Mouse (Mus musculus): ENCODE measurements around the gene Coro2a. TPM values are rescaled to one million over a fixed set of nuclear protein-coding genes. Genes with fewer than 3 reads are reported as not detected.
"Not testable (repeated sequence)": the region's sequence is repeated elsewhere in the genome, so short reads cannot be mapped to it uniquely, and the experiment has no call there.

Gene Coro2a
- polyA plus RNA-seq, 1 experiment, result 0.33 TPM

DNA sequence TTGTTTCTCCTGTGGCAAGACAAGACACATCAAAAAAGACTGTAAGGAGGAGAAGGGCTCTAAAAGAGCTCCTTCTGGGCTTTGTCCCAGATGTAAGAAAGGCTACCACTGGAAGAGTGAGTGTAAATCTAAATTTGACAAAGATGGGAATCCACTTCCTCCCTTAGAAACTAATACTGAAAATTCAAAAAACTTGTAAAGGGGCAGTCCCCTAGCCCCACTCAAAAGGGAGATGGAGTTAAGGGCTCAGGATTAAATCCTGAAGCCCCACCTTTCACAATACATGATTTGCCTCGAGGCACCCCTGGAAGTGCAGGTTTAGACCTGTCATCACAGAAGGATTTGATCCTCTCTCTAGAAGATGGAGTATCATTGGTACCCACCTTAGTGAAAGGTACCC is 23.8 kb downstream of the Coro2a start:
- no peak for TF ChIP-seq FOSL1 (IDR thresholded peaks at IDR 0.05; ENCODE audit: insufficient read depth, low read length, poor library complexity, severe bottlenecking)
- no peak for TF ChIP-seq CEBPB (IDR thresholded peaks at IDR 0.05; ENCODE audit: low read depth)
- TF ChIP-seq CTCF (IDR thresholded peaks at IDR 0.05; ENCODE audit: control insufficient read depth, insufficient read depth, insufficient read length), result no peak
- TF ChIP-seq MYOG (IDR thresholded peaks at IDR 0.05; ENCODE audit: control insufficient read depth, extremely low read depth, insufficient read length), result no peak
- no peak for TF ChIP-seq MYOD1 (IDR thresholded peaks at IDR 0.05; ENCODE audit: control insufficient read depth, insufficient read length, low read depth)
- TF ChIP-seq MAX (IDR thresholded peaks at IDR 0.05), result no peak
- no peak for TF ChIP-seq USF1 (IDR thresholded peaks at IDR 0.05; ENCODE audit: low read depth)
- H3K79me3 ChIP-seq (ENCODE audit: low read depth), result no peaks in the 10 kb centered on the region
- no peaks in the 10 kb centered on the region for H3K36me3 ChIP-seq (ENCODE audit: control insufficient read depth, insufficient read depth)
- no peak overlapping the region for H3ac ChIP-seq (ENCODE audit: control insufficient read depth, insufficient read length, low read depth)
- H3K4me3 ChIP-seq (ENCODE audit: insufficient read depth, poor library complexity, severe bottlenecking), result no peak overlapping the region
- no peaks in the 10 kb centered on the region for H3K27me3 ChIP-seq (ENCODE audit: control insufficient read depth, insufficient read depth, insufficient read length)
- no peaks in the 10 kb centered on the region for H3K79me2 ChIP-seq (ENCODE audit: control insufficient read depth, insufficient read depth)

DNA sequence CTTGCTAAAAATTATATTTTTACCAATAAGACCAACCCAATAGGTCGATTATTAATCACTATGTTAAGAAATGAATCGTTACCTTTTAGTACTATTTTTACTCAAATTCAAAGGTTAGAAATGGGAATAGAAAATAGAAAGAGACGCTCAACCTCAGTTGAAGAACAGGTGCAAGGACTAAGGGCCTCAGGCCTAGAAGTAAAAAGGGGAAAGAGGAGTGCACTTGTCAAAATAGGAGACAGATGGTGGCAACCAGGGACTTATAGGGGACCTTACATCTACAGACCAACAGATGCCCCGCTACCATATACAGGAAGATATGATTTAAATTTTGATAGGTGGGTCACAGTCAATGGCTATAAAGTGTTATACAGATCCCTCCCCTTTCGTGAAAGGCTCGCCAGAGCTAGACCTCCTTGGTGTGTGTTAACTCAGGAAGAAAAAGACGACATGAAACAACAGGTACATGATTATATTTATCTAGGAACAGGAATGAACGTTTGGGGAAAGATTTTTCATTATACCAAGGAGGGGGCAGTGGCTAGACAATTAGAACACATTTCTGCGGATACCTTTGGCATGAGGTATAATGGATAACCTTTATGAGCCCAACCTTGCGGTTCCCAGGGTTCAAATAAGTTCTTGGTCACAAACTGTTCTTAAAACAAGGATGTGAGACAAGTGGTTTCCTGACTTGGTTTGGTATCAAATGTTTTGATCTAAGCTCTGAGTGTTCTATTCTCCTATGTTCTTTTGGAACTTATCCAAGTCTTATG is 26.3 kb downstream of the Coro2a start:
- H3K79me2 ChIP-seq (ENCODE audit: control insufficient read depth, insufficient read depth); H3K4me3 ChIP-seq (ENCODE audit: insufficient read depth, poor library complexity, severe bottlenecking); H3ac ChIP-seq (ENCODE audit: control insufficient read depth, insufficient read length, low read depth); H3K36me3 ChIP-seq (ENCODE audit: control insufficient read depth, insufficient read depth); H3K79me3 ChIP-seq (ENCODE audit: low read depth); H3K27me3 ChIP-seq (ENCODE audit: control insufficient read depth, insufficient read depth, insufficient read length): not testable (repeated sequence)

DNA sequence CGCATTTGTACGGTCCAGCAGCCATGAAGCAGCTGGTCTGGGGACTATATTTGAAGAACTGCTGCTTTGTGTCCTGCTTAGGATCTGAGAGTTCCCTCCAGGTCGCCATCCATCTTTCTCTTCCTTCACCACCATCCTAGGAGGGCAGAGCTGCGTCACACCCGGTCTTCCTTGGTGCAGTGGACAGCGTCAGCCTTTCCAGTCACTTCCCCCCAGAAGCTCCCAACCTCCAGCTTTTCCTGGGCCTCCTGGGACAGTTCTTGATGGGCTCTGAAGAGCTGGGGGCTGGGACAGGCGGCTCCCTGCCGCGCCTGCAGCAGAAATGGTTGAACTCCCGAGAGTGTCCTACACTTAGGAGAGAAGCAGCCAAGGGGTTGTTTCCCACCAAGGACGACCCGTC is 27.2 kb downstream of the Coro2a start:
- H3K4me3 ChIP-seq (ENCODE audit: insufficient read depth, poor library complexity, severe bottlenecking), result no peak overlapping the region
- no peaks in the 10 kb centered on the region for H3K79me3 ChIP-seq (ENCODE audit: low read depth)
- H3K27me3 ChIP-seq (ENCODE audit: control insufficient read depth, insufficient read depth, insufficient read length), result no peaks in the 10 kb centered on the region
- H3K79me2 ChIP-seq (ENCODE audit: control insufficient read depth, insufficient read depth), result no peaks in the 10 kb centered on the region
- H3K36me3 ChIP-seq (ENCODE audit: control insufficient read depth, insufficient read depth), result no peaks in the 10 kb centered on the region
- no peak for TF ChIP-seq MAX (IDR thresholded peaks at IDR 0.05)
- TF ChIP-seq FOSL1 (IDR thresholded peaks at IDR 0.05; ENCODE audit: insufficient read depth, low read length, poor library complexity, severe bottlenecking), result no peak
- TF ChIP-seq MYOG (IDR thresholded peaks at IDR 0.05; ENCODE audit: control insufficient read depth, extremely low read depth, insufficient read length), result no peak
- no peak for TF ChIP-seq CEBPB (IDR thresholded peaks at IDR 0.05; ENCODE audit: low read depth)
- no peak for TF ChIP-seq CTCF (IDR thresholded peaks at IDR 0.05; ENCODE audit: control insufficient read depth, insufficient read depth, insufficient read length)
- no peak for TF ChIP-seq USF1 (IDR thresholded peaks at IDR 0.05; ENCODE audit: low read depth)
- TF ChIP-seq MYOD1 (IDR thresholded peaks at IDR 0.05; ENCODE audit: control insufficient read depth, insufficient read length, low read depth), result no peak
- H3ac ChIP-seq (ENCODE audit: control insufficient read depth, insufficient read length, low read depth), result no peak overlapping the region

DNA sequence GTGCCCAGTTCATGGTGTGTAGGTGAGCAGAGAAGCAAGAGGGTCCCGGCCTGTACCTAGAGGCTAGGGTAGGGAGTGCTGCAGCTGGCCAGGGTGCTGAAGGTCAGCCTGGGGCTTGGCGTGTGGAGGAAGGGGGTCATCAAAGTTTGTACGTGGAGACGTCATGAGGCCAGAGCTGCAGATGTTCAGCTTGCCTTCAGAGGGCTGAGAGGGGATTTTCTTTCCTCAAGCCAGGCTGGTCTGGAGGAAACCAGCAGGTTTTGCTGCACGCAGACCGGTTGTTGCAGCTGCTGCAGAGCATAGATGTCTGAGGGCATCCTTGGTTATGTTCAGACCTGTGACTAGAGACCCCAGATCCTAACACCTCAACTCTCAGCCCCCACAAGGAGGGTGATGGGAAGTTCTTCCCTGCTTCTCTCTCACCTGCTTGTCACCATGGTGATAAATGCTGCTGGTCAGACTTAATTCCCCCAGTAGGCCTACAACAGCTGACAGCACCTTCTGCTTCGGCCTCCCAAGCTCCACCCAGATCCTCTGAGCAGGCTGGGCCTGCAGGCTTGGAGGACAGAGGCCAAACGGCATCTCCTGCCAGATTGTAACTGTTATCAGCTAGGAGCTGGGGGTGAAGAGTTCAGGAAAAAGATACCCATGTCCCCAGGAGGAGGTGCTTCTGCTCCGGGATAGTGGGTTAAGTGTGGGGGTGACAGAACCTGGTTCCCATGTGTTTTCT is 27.8 kb downstream of the Coro2a start:
- H3K4me3 ChIP-seq (ENCODE audit: insufficient read depth, poor library complexity, severe bottlenecking), result no peak overlapping the region
- H3K36me3 ChIP-seq (ENCODE audit: control insufficient read depth, insufficient read depth), result no peaks in the 10 kb centered on the region
- H3K79me2 ChIP-seq (ENCODE audit: control insufficient read depth, insufficient read depth), result no peaks in the 10 kb centered on the region
- no peaks in the 10 kb centered on the region for H3K27me3 ChIP-seq (ENCODE audit: control insufficient read depth, insufficient read depth, insufficient read length)
- H3ac ChIP-seq (ENCODE audit: control insufficient read depth, insufficient read length, low read depth), result no peak overlapping the region
- no peak for TF ChIP-seq MAX (IDR thresholded peaks at IDR 0.05)
- no peak for TF ChIP-seq MYOG (IDR thresholded peaks at IDR 0.05; ENCODE audit: control insufficient read depth, extremely low read depth, insufficient read length)
- TF ChIP-seq CTCF (IDR thresholded peaks at IDR 0.05; ENCODE audit: control insufficient read depth, insufficient read depth, insufficient read length), result no peak
- no peak for TF ChIP-seq USF1 (IDR thresholded peaks at IDR 0.05; ENCODE audit: low read depth)
- no peak for TF ChIP-seq FOSL1 (IDR thresholded peaks at IDR 0.05; ENCODE audit: insufficient read depth, low read length, poor library complexity, severe bottlenecking)
- no peak for TF ChIP-seq MYOD1 (IDR thresholded peaks at IDR 0.05; ENCODE audit: control insufficient read depth, insufficient read length, low read depth)
- no peak for TF ChIP-seq CEBPB (IDR thresholded peaks at IDR 0.05; ENCODE audit: low read depth)
- no peaks in the 10 kb centered on the region for H3K79me3 ChIP-seq (ENCODE audit: low read depth)

DNA sequence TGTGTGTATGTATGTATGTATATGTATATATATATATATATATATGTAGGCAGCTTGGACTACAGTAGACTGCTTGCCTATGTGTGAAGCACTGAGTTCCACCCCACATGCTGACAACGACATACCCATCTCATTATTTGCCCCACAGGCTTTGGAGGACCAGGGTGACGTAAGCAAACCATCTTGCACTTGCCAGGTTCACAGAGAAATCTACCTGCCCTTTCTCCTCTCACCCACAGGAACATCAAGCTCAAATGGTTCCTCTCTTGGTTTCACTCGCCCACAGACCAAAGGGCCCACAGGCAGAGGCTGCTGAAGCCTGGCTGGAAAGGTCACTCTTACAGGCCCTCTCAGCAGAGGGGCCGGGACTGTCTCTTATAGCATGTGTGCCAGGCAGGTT is 29.4 kb downstream of the Coro2a start:
- no peaks in the 10 kb centered on the region for H3K36me3 ChIP-seq (ENCODE audit: control insufficient read depth, insufficient read depth)
- H3K79me2 ChIP-seq (ENCODE audit: control insufficient read depth, insufficient read depth), result no peaks in the 10 kb centered on the region
- H3ac ChIP-seq (ENCODE audit: control insufficient read depth, insufficient read length, low read depth), result no peak overlapping the region
- TF ChIP-seq CTCF (IDR thresholded peaks at IDR 0.05; ENCODE audit: control insufficient read depth, insufficient read depth, insufficient read length) (no peak), MYOD1 (IDR thresholded peaks at IDR 0.05; ENCODE audit: control insufficient read depth, insufficient read length, low read depth) (no peak), USF1 (IDR thresholded peaks at IDR 0.05; ENCODE audit: low read depth) (no peak), FOSL1 (IDR thresholded peaks at IDR 0.05; ENCODE audit: insufficient read depth, low read length, poor library complexity, severe bottlenecking) (no peak), MAX (IDR thresholded peaks at IDR 0.05) (no peak), CEBPB (IDR thresholded peaks at IDR 0.05; ENCODE audit: low read depth) (no peak), MYOG (IDR thresholded peaks at IDR 0.05; ENCODE audit: control insufficient read depth, extremely low read depth, insufficient read length) (no peak)
- no peak overlapping the region for H3K4me3 ChIP-seq (ENCODE audit: insufficient read depth, poor library complexity, severe bottlenecking)
- no peaks in the 10 kb centered on the region for H3K79me3 ChIP-seq (ENCODE audit: low read depth)
- H3K27me3 ChIP-seq (ENCODE audit: control insufficient read depth, insufficient read depth, insufficient read length), result no peaks in the 10 kb centered on the region

Measured in C2C12 (cell line).